Mouse (Mus musculus): ENCODE data around the gene S100a4. TPM values are rescaled to one million over a fixed set of nuclear protein-coding genes. Genes with fewer than 3 reads are reported as not detected.

The S100a4 gene
- polyA plus RNA-seq, 1 experiment = 15.5 TPM

DNA sequence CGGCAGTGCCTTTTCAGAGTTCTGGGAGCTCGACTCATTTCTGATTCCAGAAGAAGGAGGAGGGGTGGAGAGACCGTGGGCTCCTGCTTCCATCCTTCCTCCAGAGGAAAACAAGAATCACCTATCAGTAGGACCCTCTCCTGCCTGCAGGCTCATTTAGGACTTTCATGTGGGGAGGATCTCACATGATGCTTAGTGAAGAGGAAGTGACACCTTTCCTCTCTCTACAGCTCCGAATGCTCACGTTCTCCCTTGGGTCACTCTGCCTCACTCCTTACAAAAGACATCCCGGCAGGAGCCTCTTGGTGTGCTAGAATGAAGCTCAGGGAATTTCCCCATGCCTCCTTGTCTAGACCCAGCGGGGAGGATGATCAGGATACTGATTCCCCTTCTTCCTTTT, 18.0 kb downstream of the S100a4 start:
- no peak overlapping the region for H3K27ac ChIP-seq (ENCODE audit: insufficient read depth, low read length)
- no peak overlapping the region for H3K9ac ChIP-seq (ENCODE audit: low read depth, poor library complexity, severe bottlenecking)
- no peaks in the 10 kb centered on the region for H3K4me1 ChIP-seq (ENCODE audit: control insufficient read depth, insufficient read depth, low read length)
- no peaks in the 10 kb centered on the region for H3K27me3 ChIP-seq (ENCODE audit: control insufficient read depth, insufficient read depth, low read length, poor library complexity, severe bottlenecking)
- TF ChIP-seq EP300 (IDR thresholded peaks at IDR 0.05; ENCODE audit: insufficient read depth, low read depth, low read length) = no peak
- no peak for TF ChIP-seq CTCF (IDR thresholded peaks at IDR 0.05; ENCODE audit: low read depth, low read length)
- no peak for TF ChIP-seq POLR2A (IDR thresholded peaks at IDR 0.05; ENCODE audit: insufficient read depth, low read length)
- no peak overlapping the region for H3K4me3 ChIP-seq (ENCODE audit: low read depth, low read length)
- no peaks in the 10 kb centered on the region for H3K36me3 ChIP-seq (ENCODE audit: control insufficient read depth, insufficient read depth, low read length, poor library complexity, severe bottlenecking)
- no peaks in the 10 kb centered on the region for H3K9me3 ChIP-seq (replicated peaks; ENCODE audit: control insufficient read depth, insufficient read depth, low read length, poor library complexity, severe bottlenecking)

GRCm38 (mm10) chr3:90623435-90624071, 20.0 kb downstream of the S100a4 start:
- no peak for TF ChIP-seq CTCF (IDR thresholded peaks at IDR 0.05; ENCODE audit: low read depth, low read length)
- TF ChIP-seq POLR2A (IDR thresholded peaks at IDR 0.05; ENCODE audit: insufficient read depth, low read length) = no peak
- no peak for TF ChIP-seq EP300 (IDR thresholded peaks at IDR 0.05; ENCODE audit: insufficient read depth, low read depth, low read length)
- Histone ChIP-seq H3K4me1 (ENCODE audit: control insufficient read depth, insufficient read depth, low read length) (no peaks in the 10 kb centered on the region), H3K36me3 (ENCODE audit: control insufficient read depth, insufficient read depth, low read length, poor library complexity, severe bottlenecking) (no peaks in the 10 kb centered on the region), H3K4me3 (ENCODE audit: low read depth, low read length) (no peak overlapping the region), H3K27me3 (ENCODE audit: control insufficient read depth, insufficient read depth, low read length, poor library complexity, severe bottlenecking) (no peaks in the 10 kb centered on the region), H3K9me3 (replicated peaks; ENCODE audit: control insufficient read depth, insufficient read depth, low read length, poor library complexity, severe bottlenecking) (no peaks in the 10 kb centered on the region), H3K27ac (ENCODE audit: insufficient read depth, low read length) (no peak overlapping the region), H3K9ac (ENCODE audit: low read depth, poor library complexity, severe bottlenecking) (no peak overlapping the region)

GRCm38 (mm10) chr3:90625496-90625895, 21.9 kb downstream of the S100a4 start:
- Histone ChIP-seq H3K9ac (ENCODE audit: low read depth, poor library complexity, severe bottlenecking) (no peak overlapping the region), H3K9me3 (replicated peaks; ENCODE audit: control insufficient read depth, insufficient read depth, low read length, poor library complexity, severe bottlenecking) (no peaks in the 10 kb centered on the region), H3K4me1 (ENCODE audit: control insufficient read depth, insufficient read depth, low read length) (no peaks in the 10 kb centered on the region), H3K36me3 (ENCODE audit: control insufficient read depth, insufficient read depth, low read length, poor library complexity, severe bottlenecking) (no peaks in the 10 kb centered on the region), H3K27ac (ENCODE audit: insufficient read depth, low read length) (no peak overlapping the region), H3K27me3 (ENCODE audit: control insufficient read depth, insufficient read depth, low read length, poor library complexity, severe bottlenecking) (no peaks in the 10 kb centered on the region), H3K4me3 (ENCODE audit: low read depth, low read length) (no peak overlapping the region)
- TF ChIP-seq POLR2A (IDR thresholded peaks at IDR 0.05; ENCODE audit: insufficient read depth, low read length) = no peak

DNA sequence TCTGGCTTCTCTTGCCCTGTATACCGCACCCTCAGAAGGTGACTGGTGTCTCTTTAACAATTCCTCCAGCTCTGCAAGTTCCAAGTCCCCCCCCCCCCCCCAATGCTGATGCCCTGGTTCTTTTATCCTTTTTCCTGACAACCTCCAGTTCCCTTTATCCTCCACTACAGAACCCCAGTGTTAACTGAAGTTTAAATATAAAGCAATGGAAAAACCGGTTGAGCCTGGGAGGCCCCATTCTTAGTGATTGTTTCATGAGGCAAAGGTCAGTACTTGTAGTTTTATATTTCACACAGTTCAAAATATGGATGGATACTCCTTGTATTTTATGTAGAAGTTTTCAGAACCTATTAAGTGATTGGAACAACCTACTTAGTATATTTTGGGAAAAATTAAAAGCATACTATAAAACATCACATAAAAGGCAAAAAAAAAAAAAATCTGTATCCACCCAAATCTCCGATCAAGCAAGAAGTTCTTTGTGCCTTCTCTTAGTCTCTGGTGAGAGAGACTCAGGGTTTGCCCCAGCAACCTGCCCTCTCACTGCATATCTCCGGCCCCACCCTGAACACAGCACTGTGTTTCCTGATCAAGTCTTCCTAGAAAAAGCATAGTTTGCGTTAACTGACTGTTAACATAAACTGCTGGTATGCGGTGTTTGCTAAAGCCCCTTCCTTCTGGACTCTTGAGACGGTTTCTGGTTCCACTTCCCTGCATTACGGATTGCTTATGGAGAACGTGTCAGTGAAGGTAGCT, 22.9 kb downstream of the S100a4 start:
- Histone ChIP-seq H3K9ac (ENCODE audit: low read depth, poor library complexity, severe bottlenecking) (no peak overlapping the region), H3K36me3 (ENCODE audit: control insufficient read depth, insufficient read depth, low read length, poor library complexity, severe bottlenecking) (no peaks in the 10 kb centered on the region), H3K4me1 (ENCODE audit: control insufficient read depth, insufficient read depth, low read length) (no peaks in the 10 kb centered on the region), H3K4me3 (ENCODE audit: low read depth, low read length) (no peak overlapping the region), H3K27me3 (ENCODE audit: control insufficient read depth, insufficient read depth, low read length, poor library complexity, severe bottlenecking) (no peaks in the 10 kb centered on the region), H3K27ac (ENCODE audit: insufficient read depth, low read length) (no peak overlapping the region), H3K9me3 (replicated peaks; ENCODE audit: control insufficient read depth, insufficient read depth, low read length, poor library complexity, severe bottlenecking) (no peaks in the 10 kb centered on the region)
- TF ChIP-seq EP300 (IDR thresholded peaks at IDR 0.05; ENCODE audit: insufficient read depth, low read depth, low read length) = no peak
- TF ChIP-seq CTCF (IDR thresholded peaks at IDR 0.05; ENCODE audit: low read depth, low read length) = no peak
- no peak for TF ChIP-seq POLR2A (IDR thresholded peaks at IDR 0.05; ENCODE audit: insufficient read depth, low read length)

DNA sequence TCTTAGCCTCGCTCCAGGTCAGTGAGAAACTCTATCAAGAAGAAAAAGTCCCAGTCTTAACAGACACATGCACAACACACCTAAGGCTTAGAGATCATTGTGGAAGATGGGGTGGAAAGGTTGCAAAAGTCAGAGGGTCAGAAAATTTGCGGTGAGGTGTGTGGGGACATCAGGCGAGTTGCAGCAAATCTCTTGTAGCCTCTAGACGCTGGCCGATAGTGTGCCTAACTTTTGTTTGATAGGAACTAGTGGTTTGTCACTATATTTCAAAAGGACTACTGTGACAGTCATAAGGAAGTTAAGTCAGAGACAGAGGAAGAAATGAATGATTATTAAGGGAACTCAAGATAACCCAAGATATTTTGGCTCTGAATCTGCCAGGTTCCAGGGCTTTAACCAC, 23.8 kb downstream of the S100a4 start:
- Histone ChIP-seq H3K27ac (ENCODE audit: insufficient read depth, low read length) (no peak overlapping the region), H3K9me3 (replicated peaks; ENCODE audit: control insufficient read depth, insufficient read depth, low read length, poor library complexity, severe bottlenecking) (no peaks in the 10 kb centered on the region), H3K9ac (ENCODE audit: low read depth, poor library complexity, severe bottlenecking) (no peak overlapping the region), H3K36me3 (ENCODE audit: control insufficient read depth, insufficient read depth, low read length, poor library complexity, severe bottlenecking) (no peaks in the 10 kb centered on the region), H3K4me1 (ENCODE audit: control insufficient read depth, insufficient read depth, low read length) (no peaks in the 10 kb centered on the region), H3K4me3 (ENCODE audit: low read depth, low read length) (no peak overlapping the region), H3K27me3 (ENCODE audit: control insufficient read depth, insufficient read depth, low read length, poor library complexity, severe bottlenecking) (0 out of 2 replicates have a peak, but pooled peaks cover 1% of the 10 kb centered on the region)
- TF ChIP-seq POLR2A (IDR thresholded peaks at IDR 0.05; ENCODE audit: insufficient read depth, low read length) (no peak), CTCF (IDR thresholded peaks at IDR 0.05; ENCODE audit: low read depth, low read length) (no peak), EP300 (IDR thresholded peaks at IDR 0.05; ENCODE audit: insufficient read depth, low read depth, low read length) (no peak)

DNA sequence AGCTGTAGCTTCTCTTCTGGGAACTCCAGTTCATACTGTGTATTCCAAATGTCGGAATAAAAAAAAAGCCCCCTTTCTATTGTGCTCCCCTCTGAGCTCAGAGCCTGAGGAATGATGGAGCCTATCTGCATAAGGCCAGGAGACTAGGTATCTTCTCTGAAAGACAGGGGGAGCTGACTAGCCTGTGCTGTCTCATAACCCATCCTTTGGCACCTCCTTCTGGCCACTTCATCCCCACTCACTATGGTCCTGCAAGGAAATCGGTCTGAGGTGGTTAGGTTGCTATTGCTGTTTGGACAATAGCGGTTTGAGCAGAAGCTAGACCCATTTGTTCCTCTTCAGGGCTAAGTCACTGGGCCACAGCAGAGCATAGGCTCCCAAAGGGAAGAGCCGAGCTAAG, 24.2 kb downstream of the S100a4 start:
- no peaks in the 10 kb centered on the region for H3K36me3 ChIP-seq (ENCODE audit: control insufficient read depth, insufficient read depth, low read length, poor library complexity, severe bottlenecking)
- no peaks in the 10 kb centered on the region for H3K9me3 ChIP-seq (replicated peaks; ENCODE audit: control insufficient read depth, insufficient read depth, low read length, poor library complexity, severe bottlenecking)
- H3K9ac ChIP-seq (ENCODE audit: low read depth, poor library complexity, severe bottlenecking) = no peak overlapping the region
- H3K4me1 ChIP-seq (ENCODE audit: control insufficient read depth, insufficient read depth, low read length) = no peaks in the 10 kb centered on the region
- TF ChIP-seq POLR2A (IDR thresholded peaks at IDR 0.05; ENCODE audit: insufficient read depth, low read length) (no peak), EP300 (IDR thresholded peaks at IDR 0.05; ENCODE audit: insufficient read depth, low read depth, low read length) (no peak), CTCF (IDR thresholded peaks at IDR 0.05; ENCODE audit: low read depth, low read length) (peak; percentile 43)
- no peak overlapping the region for H3K27ac ChIP-seq (ENCODE audit: insufficient read depth, low read length)
- 0 out of 2 replicates have a peak, but pooled peaks cover 1% of the 10 kb centered on the region for H3K27me3 ChIP-seq (ENCODE audit: control insufficient read depth, insufficient read depth, low read length, poor library complexity, severe bottlenecking)
- no peak overlapping the region for H3K4me3 ChIP-seq (ENCODE audit: low read depth, low read length)
